ENCODE assay signal across 18 mouse cellular contexts in the genomic region with DNA sequence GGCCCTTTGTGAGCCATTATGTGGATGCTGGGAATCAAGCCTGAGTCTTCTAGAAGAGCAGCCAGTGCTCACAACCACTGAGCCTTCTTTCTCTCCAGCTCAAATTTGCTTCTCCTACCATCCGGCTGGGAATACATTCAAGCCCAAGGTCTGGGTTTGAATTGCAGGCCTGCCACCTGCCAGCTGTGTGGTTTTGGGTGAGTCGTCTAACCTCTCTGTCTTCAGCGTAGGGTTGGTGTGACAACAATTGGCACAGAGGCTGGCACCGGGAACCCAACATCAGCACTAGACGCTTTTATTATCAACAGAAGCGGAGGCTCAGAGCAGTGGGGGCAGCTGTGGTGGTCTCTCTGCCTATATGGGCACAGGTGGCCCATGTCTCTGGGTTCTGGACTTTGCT. TPM values are rescaled to one million over a fixed set of nuclear protein-coding genes. Genes with fewer than 3 reads are reported as not detected.
"Had no signal": no experiment of that assay in that cellular context is flagged by ENCODE, and none has a peak within 500 bp of the region (broad histone marks: within the 10 kb centered on the region; RNA-seq: fewer than 3 reads in every experiment).

No protein-coding gene starts in this region.

- H3K4me2 ChIP-seq: lung, embryonic 14.5 days; midbrain, embryonic 11.5 days; neural tube, embryonic 12.5 days; stomach, embryonic 15.5 days had no signal

- H3K27ac ChIP-seq: neural tube, embryonic 12.5 days; stomach, embryonic 15.5 days; stomach, postnatal 0 days had no signal

- DNase-seq: lung, embryonic 14.5 days; midbrain, embryonic 14.5 days; right cerebral cortex, postnatal 14 days; thymus, adult 2 months; thymus, postnatal 25 days; thymus, postnatal 4 days had no signal

- H3K36me3 ChIP-seq: neural tube, embryonic 12.5 days; stomach, embryonic 15.5 days had no signal

- H3K9me3 ChIP-seq: neural tube, embryonic 12.5 days; stomach, embryonic 15.5 days had no signal

- H3K4me3 ChIP-seq: neural tube, embryonic 12.5 days; stomach, embryonic 15.5 days had no signal

- H3K27me3 ChIP-seq: neural tube, embryonic 12.5 days; stomach, embryonic 15.5 days had no signal

- ATAC-seq: midbrain, embryonic 16.5 days had no signal

- H3K9ac ChIP-seq: lung, embryonic 14.5 days; neural tube, embryonic 12.5 days; stomach, embryonic 15.5 days had no signal

RNA-seq across cellular contexts. Expression of a gene that starts 30.2 kb away (rescaled TPM):
- total RNA-seq: megakaryocyte, adult 5-6 weeks; megakaryocyte-erythroid progenitor cell, adult 5-6 weeks; neutrophil, adult 5-6 weeks had no signal

RNA-seq across cellular contexts. Expression of a gene that starts 59.0 kb away (rescaled TPM):
- total RNA-seq: megakaryocyte, adult 5-6 weeks; megakaryocyte-erythroid progenitor cell, adult 5-6 weeks; neutrophil, adult 5-6 weeks had no signal
- polyA plus RNA-seq: liver, embryonic 16.5 days; lung, embryonic 14.5 days; lung, embryonic 16.5 days; midbrain, embryonic 11.5 days; midbrain, embryonic 14.5 days; midbrain, embryonic 16.5 days; neural tube, embryonic 12.5 days; spleen, adult 2 months; stomach, embryonic 15.5 days; stomach, postnatal 0 days; urinary bladder, adult 2 months had no signal
